Mouse (Mus musculus): ENCODE measurements around the gene Ccdc74a.
A peak's percentile ranks its signal among the peaks of the same experiment; 100 is the strongest.

Ccdc74a gene

GRCm38 (mm10) chr16:17642311-17642710, 4.0 kb upstream of the Ccdc74a start:
- peak; percentile 89 to 90 for DNase-seq

- no peak for DNase-seq
These were observed 2.8 kb upstream of the Ccdc74a start for GRCm38 (mm10) chr16:17643437-17643990.

- DNase-seq, result peak in 1 of 2 experiments; percentile 34
These were observed 886 bp downstream of the Ccdc74a start for GRCm38 (mm10) chr16:17647156-17647555.

GRCm38 (mm10) chr16:17647566-17648340, 1.5 kb downstream of the Ccdc74a start:
- DNase-seq, result peak; percentile 45 to 47

- peak in 1 of 2 experiments; percentile 49 for DNase-seq
These were observed 3.8 kb downstream of the Ccdc74a start for GRCm38 (mm10) chr16:17649925-17650605.

GRCm38 (mm10) chr16:17650711-17651110, 4.4 kb downstream of the Ccdc74a start:
- DNase-seq, result peak; percentile 47 to 49

GRCm38 (mm10) chr16:17652607-17653006, 6.3 kb downstream of the Ccdc74a start:
- no peak for DNase-seq

- no peak for DNase-seq
These were observed 7.3 kb downstream of the Ccdc74a start for GRCm38 (mm10) chr16:17653601-17654000.

GRCm38 (mm10) chr16:17654188-17654795, 8.0 kb downstream of the Ccdc74a start:
- peak in 1 of 2 experiments; percentile 46 for DNase-seq

- DNase-seq, result no peak
These were observed 10.1 kb downstream of the Ccdc74a start for GRCm38 (mm10) chr16:17656212-17656871.

- DNase-seq, result no peak
These were observed 19.3 kb downstream of the Ccdc74a start for GRCm38 (mm10) chr16:17665568-17665967.

GRCm38 (mm10) chr16:17669886-17670285, 23.6 kb downstream of the Ccdc74a start:
- DNase-seq, result peak; percentile 25 to 31

- DNase-seq, result no peak
These were observed 48.6 kb downstream of the Ccdc74a start for GRCm38 (mm10) chr16:17694860-17695259.
